ENCODE assay signal across 8 mouse cellular contexts in genomic region chr5:9266280-9266923, GRCm38 (mm10). TPM values are rescaled to one million over a fixed set of nuclear protein-coding genes. Genes with fewer than 3 reads are reported as not detected.
DNase-seq lines count a peak whose midpoint lies in the region; ATAC-seq lines count a peak whose summit lies in the region.

No protein-coding gene starts in this region.

- no peaks in the 10 kb centered on the region for H3K9me3 ChIP-seq in lung, embryonic 15.5 days
- no peaks in the 10 kb centered on the region for H3K9me3 ChIP-seq in stomach, embryonic 14.5 days (ENCODE audit: control insufficient read depth, low read depth, low read length)

- peak overlapping the region; percentile 61 for H3K4me3 ChIP-seq in lung, embryonic 15.5 days
- peak overlapping the region; percentile 57 for H3K4me3 ChIP-seq in stomach, embryonic 14.5 days (ENCODE audit: low read depth, low read length)

- peaks cover 8% of the 10 kb centered on the region for H3K27me3 ChIP-seq in lung, embryonic 15.5 days
- no peaks in the 10 kb centered on the region for H3K27me3 ChIP-seq in stomach, embryonic 14.5 days (ENCODE audit: control insufficient read depth, insufficient read depth, low read length)

- H3K36me3 ChIP-seq in lung, embryonic 15.5 days = no peaks in the 10 kb centered on the region
- H3K36me3 ChIP-seq in stomach, embryonic 14.5 days (ENCODE audit: control insufficient read depth, insufficient read depth, low read length) = no peaks in the 10 kb centered on the region

- H3K27ac ChIP-seq in lung, embryonic 15.5 days = no peak overlapping the region; the same call in 1 of the 2 replicates
- peak overlapping the region; percentile 59; the same call in 1 of the 2 replicates for H3K27ac ChIP-seq in stomach, embryonic 14.5 days (ENCODE audit: low read length)

- H3K4me1 ChIP-seq in lung, embryonic 15.5 days = no peaks in the 10 kb centered on the region
- H3K4me1 ChIP-seq in stomach, embryonic 14.5 days (ENCODE audit: control insufficient read depth, insufficient read depth, low read length) = no peaks in the 10 kb centered on the region

- peak overlapping the region; percentile 97 for H3K4me2 ChIP-seq in lung, embryonic 15.5 days
- H3K4me2 ChIP-seq in stomach, embryonic 14.5 days (replicated peaks; ENCODE audit: low read depth, low read length) = peak overlapping the region; percentile 84

- DNase-seq in adrenal gland, adult 8-10 months = peak; percentile 11
- no peak for DNase-seq in adrenal gland, adult 2 months
- DNase-seq in ovary, adult 18-20 months (ENCODE audit: low spot score) = peak; percentile 4
- no peak for DNase-seq in ovary, postnatal 36 days (ENCODE audit: low spot score)
- DNase-seq in frontal cortex, postnatal 36 days (ENCODE audit: low spot score in 2 of 2) = peak; percentile 14 to 21
- DNase-seq in urinary bladder, postnatal 10 days (ENCODE audit: low spot score) = no peak

- WGBS in lung, embryonic 15.5 days = under 1% methylated on average over 30 of the region's 30 CpGs
- under 1% methylated on average over 30 of the region's 30 CpGs for WGBS in stomach, embryonic 14.5 days

- peak overlapping the region; percentile 56 for H3K9ac ChIP-seq in lung, embryonic 15.5 days
- H3K9ac ChIP-seq in stomach, embryonic 14.5 days (replicated peaks; ENCODE audit: low read depth, low read length) = peak overlapping the region; percentile 33; the same call in 1 of the 2 replicates

- ATAC-seq in lung, embryonic 15.5 days (ENCODE audit: borderline replicate concordance, extremely low read depth, low FRiP score, low TSS enrichment) = no peak; the same call in none of the 2 replicates
- ATAC-seq in stomach, embryonic 14.5 days (ENCODE audit: insufficient number of reproducible peaks, insufficient read depth, low FRiP score, low read depth) = peak; percentile 63; the same call in 1 of the 2 replicates

RNA-seq across cellular contexts. Expression of gene 9330182L06Rik, which starts 0.5 kb away (rescaled TPM):
- 10 to 100 TPM; 11.8 to 19.8 (median 15.9) TPM for total RNA-seq in adrenal gland, adult 8-10 months (2022)
- 10 to 100 TPM; 10.6 to 12.6 TPM for total RNA-seq in adrenal gland, adult 2 months (2021)
- polyA plus RNA-seq in adrenal gland, adult 2 months (2012; rRNA removed) = 1.5 and 2.1 TPM in 2 replicates
- polyA plus RNA-seq in lung, embryonic 15.5 days (2015; fragmentation: Nextera tagmentation; extraction: Ambion mirVana) = 2.3 and 3.0 TPM in 2 replicates
- polyA plus RNA-seq in stomach, embryonic 14.5 days (2014; fragmentation: Nextera tagmentation; extraction: Ambion mirVana) = 7.7 and 8.7 TPM in 2 replicates

Comparison
In these comparisons a context has a peak if more than half of its experiments do, and no peak if none do; other contexts are left out.
1. DNase-seq: peak in adrenal gland, adult 8-10 months (single experiment), ovary, adult 18-20 months (single experiment) and frontal cortex, postnatal 36 days (2 of 2); none in adrenal gland, adult 2 months (single experiment), ovary, postnatal 36 days (single experiment) and urinary bladder, postnatal 10 days (single experiment).